Mouse (Mus musculus) B cell, adult 62 days (primary cell): ENCODE data around the gene Clca4a. TPM values are rescaled to one million over a fixed set of nuclear protein-coding genes. Genes with fewer than 3 reads are reported as not detected.

Experiments used
- total RNA-seq: library from RNA; stranded (reverse); gene quantifications from 4 replicates; pipeline ENCODE4 v1.2.4, GENCODE M21; 2023

Gene Clca4a
- total RNA-seq, result not detected in 4 replicates

GRCm38 (mm10) chr3:144974945-144975344, at the start of gene Clca4a:
Gene Clca4a (minus strand): TSS chr3:144975045.

DNA sequence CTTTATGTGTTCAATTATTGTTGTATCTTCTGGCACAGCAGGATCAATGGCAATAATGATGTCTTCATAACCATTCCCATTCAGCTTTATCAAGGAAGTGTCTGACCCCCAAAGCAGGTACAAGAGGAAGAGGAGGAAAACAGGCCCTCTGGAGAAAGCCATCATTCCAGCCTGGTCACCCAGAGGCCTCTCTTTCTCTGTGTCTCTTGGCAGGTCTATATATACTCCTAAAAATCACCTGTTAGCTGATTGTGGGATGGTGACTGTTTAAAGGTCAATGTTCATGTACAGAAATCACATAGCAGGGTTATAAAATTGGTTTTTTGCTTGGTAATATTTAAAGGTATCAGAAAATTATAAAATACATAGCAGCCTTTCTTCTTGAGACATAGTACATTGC, 42.5 kb downstream of the Clca4a start, which contains the start of gene Clca4b:
TSS of gene Clca4b (minus strand) at position 195 of the 400 bp plus-strand sequence.

Other genes with a start within 250 kb of the Clca4a start
- not detected in 4 replicates for gene Clca3a1, start 214.1 kb downstream of the Clca4a start, total RNA-seq
- not detected in 4 replicates for gene Clca3a2, start 155.6 kb downstream of the Clca4a start, total RNA-seq
- gene Clca3b, start 125.7 kb downstream of the Clca4a start, total RNA-seq, result not detected in 4 replicates
- gene Clca4b, start 42.5 kb downstream of the Clca4a start, total RNA-seq, result not detected in 4 replicates
- gene Clca1, start 57.7 kb upstream of the Clca4a start, total RNA-seq, result not detected in 4 replicates
- not detected in 4 replicates for gene Clca2, start 124.4 kb upstream of the Clca4a start, total RNA-seq
- 17.7 to 27.9 TPM (median 21.5 TPM) in 4 replicates for gene Odf2l, start 143.5 kb upstream of the Clca4a start, total RNA-seq